Mouse (Mus musculus): ENCODE data around the gene Xirp1.

- TF ChIP-seq CTCF (IDR thresholded peaks at IDR 0.05; ENCODE audit: low read depth, low read length) (no peak), POLR2AphosphoS5 (IDR thresholded peaks at IDR 0.05; ENCODE audit: insufficient replicate concordance, low read depth, low read length) (no peak)
Observed at GRCm38 (mm10) chr9:119982956-119983551, 40.3 kb downstream of the Xirp1 start.
